Mouse (Mus musculus) E14TG2a.4 (cell line): ENCODE results near the gene Slc12a6.
"Not testable (repeated sequence)": the region's sequence is repeated elsewhere in the genome, so short reads cannot be mapped to it uniquely, and the experiment has no call there.

Experiments
- CTCF ChIP-seq: conservative IDR thresholded peaks from 2 replicates; pipeline ENCODE4 v1.5.1; 2014; ENCODE audit warnings: low read length
- POU5F1 ChIP-seq: IDR thresholded peaks from 2 replicates; pipeline ENCODE4 v1.6.1; 2014; ENCODE audit warnings: low read length, borderline replicate concordance

DNA sequence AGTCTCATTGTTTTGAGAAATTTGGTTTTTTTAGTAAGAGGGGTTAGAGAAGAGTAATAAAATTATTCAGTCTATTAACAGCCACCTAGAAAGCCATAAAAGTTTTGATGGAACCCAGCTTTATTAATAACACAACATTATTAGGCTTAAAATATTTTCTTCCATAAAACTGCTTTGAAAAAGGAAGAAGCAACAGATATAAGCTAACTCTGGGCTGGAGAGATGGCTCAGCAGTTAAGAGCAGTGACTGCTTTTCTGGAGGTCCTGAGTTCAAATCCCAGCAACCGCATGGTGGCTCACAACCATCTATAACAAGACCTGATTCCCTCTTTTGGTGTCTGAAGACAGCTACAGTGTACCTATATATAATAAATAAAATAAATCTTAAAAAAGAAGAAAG, 20.4 kb downstream of the Slc12a6 start:
- not testable (repeated sequence) for TF ChIP-seq CTCF, POU5F1
